Mouse (Mus musculus): ENCODE data around the gene Iqca.

Gene Iqca

DNA sequence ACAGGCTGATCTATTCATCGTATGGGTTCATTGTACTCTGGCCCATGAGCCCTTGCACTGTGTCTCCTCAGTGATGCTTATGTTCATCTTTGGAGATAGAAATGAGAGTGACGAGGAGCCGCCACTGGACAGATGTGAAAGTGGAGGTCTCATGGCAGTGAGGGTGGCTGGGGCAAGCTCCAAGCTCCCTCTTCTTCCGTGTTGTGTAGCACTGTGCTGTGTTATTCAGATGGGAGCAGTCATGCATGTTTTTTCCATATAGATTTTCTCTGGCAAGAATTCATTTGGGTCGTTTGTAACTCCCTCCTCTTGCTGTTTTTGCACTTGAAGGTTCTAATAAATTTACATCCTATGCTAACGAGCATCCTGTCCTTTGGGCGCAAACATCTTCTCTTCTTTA is 21.2 kb downstream of the Iqca start:
- DNase-seq, result no peak

DNA sequence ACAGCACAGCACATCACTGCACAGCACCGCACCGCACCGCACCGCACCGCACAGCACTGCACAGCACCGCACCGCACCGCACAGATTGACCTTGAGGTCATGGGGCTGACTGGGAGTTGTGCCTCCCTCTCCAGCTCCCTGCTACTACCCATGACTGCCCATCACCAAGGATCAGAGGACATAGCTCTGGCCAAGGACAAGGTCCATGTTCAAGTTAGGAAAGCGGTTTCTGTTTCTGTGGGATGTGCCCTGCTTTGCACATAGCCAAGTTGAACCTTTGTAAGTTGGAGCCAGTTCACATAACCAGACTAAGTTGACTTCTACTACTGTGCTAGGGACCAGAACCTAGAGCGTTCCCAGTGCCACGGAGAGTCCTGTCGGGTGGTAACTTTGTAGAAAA is 28.6 kb downstream of the Iqca start:
- DNase-seq, result no peak

DNA sequence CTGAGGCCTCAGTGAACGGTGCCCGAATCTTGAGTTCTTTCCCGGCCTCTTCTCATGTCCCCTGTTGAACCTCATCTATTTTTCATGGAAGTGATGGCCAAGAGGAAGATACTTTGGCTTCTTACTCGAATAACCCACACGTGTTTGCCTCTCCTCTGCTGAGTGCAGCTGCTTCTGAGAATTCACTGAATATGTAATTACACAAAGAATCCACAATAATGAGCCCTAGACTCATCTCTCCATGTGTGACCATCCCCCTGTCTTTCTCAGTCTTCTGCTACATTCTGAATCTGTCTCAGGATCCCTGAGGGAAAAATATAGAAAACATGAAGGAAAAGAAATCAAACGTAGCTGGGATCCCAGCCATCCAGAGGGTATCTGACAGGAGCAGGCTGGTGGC is 32.5 kb downstream of the Iqca start:
- DNase-seq, result no peak

DNA sequence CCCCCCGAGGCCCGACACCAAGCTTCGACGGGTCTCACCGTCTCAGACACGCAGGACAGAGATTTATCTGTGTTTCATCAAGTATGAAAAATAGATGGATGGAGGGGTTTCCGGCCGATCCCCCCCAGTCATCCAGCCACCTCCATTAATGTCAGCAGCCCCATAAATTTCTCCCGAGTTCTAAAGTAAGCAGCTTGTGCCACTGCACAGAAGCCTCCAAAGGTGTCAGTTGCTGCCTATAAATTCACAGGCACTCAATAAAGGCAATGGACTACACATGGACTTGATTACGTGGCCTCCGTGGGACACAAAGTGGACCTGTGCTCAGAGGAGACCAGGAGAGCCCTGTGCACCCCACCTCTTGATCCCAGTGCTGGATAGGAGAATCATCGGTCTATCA is 34.0 kb downstream of the Iqca start:
- no peak for DNase-seq

DNA sequence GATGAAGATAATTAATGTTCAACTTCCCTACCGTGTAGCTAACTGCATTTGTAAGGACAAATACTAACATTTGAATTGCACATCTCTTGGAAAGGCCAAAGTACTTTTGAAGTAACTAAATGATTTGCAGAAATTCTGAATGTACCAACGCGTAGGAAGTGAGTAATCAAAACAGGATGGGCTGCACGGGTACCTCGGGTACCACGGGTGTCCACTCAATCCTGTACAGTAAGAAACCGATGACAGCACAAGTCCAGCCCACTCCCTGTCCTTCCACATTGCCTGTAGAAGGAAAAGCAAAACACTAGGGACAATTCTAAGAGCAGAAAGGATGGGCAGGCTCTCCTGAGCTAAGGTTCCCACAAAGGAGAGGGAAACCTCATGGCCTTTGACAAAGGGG is 36.0 kb downstream of the Iqca start:
- DNase-seq, result no peak

DNA sequence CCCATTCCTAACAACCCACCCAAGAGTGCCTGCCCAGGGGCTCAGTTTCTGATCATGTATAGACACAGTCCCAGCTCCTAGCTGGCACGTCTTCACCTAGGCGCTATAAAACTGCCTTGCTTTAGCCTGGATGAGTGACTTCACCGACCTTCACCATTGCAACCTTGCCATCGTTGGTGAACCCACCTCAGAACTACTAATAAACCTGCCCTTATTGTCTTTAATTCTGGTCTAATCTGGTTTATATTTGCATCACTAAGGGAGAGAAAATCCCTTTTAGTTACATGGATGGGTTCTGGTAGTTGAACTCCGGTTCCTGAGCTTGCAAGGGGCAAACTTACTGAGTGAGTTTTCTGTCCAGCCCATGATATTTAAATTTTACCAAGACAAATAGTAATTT is 38.6 kb downstream of the Iqca start:
- no peak for DNase-seq

DNA sequence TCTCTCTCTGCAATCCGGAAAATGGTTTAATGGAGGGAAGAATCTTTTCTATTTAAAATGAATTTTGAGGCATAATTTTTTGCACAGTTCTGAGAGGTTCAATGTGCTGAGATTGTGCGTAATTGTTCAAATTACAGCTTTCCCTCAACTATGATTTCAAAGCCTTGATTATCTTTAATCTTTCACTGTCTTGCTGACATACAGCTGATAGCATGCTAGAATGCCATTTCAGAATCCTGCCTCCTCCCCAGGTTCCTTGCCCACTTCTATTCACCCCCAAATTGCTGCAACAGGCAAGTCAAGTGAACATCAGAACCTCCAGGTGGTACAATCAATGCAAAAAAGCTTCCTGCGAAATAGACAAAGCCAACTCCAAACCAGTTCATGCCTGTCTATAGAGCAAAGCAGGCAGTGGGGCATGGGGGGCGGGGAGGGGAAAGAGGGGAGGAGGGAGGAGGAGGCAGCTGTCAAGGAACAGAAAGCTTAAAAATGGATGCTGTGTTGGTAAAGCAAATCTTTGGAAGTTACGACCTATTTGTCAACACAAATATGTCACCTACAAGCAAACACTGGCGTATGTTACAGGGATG is 39.5 kb downstream of the Iqca start:
- no peak for DNase-seq

DNA sequence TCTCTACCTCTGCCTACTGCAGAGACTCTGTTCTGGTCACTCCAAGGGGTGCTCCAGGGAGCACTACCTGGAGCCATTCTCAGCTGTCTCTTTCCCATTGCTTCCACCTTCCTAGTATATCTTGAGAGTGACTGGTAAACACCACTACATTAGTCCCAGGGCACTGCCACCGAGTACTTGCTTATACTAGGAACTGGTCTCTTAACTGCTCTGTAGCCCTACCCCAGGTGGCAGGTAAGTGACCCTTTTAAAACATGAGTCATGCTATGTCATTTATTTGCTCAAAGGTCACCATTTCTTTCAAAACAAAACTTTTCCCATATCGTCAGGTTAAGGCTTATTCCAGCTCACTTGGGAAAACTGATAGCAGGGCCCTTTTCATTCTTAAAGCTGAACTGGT is 40.5 kb downstream of the Iqca start:
- DNase-seq, result no peak

DNA sequence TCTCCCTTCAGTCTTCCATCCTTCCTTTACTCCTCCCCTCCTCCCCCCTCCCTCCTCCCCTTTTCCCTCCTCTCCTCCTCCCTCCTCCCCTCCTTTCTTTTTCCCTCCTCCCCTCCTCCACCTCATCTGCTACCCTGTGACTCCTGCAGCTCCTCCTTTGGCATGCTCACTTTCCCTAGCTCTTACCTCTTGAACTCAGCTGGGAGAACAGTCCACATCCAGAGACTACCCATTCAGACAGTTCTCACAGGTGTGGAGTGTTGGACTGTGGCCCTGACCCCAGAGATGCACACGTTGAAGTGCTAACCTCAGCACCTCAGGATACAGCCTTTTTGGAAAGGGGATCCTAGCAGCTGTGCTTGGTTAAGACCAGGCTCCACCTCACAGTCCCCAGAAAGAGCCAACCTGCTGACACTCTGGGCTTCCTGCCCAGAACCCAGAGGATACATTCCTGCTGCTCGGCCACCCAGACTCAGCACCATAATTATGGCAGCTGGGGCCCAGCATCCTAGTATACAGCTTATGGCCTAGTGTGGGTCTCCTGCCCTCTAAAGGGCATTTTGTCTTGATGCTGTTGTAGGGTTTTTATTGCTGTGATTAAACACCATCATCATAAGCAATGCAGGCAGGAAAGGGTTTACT is 41.9 kb downstream of the Iqca start:
- peak; percentile 81 for DNase-seq

DNA sequence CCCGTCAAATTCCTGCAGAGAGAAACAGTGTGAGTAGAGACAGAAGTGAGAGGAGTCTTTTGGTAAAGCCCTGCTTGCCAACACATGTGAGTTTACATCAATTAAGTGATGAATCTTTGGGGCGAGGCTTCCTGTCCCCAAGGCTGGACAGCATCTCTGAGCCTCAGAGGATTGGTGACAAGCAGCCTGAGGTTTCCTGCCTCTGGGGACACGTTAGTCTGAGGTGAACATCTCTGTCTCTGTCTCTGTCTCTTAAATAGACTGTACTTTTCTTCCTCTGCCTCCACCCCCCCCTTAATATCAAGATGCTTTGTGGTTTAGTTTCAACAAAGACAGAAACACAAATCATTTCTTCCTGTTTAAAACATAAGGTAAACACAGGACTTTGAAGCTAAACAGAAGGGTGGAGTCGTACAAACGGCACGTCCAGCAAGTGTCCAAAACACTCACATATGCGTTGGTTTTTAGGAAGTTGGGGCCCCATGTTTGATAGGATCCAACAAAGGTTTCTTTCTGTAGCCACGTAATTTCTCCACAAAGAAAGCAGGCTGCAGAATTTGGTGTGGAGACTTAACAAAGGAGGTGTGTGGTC is 49.2 kb downstream of the Iqca start:
- DNase-seq, result no peak

DNA sequence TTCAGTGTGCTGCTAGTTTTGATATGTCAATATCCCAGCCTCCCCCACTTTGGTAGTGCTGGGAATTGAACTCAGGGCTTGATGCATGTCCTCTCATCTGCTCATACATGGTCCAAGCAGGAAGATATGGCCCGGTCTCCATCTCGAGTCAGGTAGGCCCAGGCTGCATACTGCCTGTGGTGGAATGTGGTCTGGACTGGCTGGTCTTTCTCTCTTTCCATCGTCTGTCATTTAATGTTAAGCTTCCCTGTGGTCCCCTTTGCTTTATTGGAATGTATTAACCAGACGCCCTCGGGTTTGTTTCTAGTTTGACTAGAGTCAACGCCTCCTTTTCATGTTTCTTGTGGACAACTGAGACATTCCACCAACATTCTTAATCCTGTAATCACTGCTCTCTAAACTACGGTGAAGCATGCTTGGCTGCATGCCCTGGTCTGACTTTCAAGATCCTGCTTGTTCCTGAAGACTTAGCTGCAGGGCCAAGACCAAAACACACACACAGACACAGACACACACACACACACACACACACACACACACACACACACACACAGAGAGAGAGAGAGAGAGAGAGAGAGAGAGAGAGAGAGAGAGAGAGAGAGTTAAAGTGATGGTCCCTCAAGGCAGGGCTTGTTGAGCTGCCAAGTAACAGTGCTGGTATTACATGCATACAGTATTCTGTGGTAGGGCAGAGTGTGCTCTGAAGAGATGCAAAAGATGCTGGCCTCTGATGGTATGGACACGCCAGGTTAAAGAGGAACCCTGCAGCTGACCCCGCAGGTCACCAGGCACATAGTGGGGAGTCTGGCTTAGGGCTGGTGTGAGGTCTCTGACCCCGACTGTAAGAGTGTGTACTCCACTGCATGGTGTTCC is 52.6 kb downstream of the Iqca start:
- DNase-seq, result peak; percentile 57

DNA sequence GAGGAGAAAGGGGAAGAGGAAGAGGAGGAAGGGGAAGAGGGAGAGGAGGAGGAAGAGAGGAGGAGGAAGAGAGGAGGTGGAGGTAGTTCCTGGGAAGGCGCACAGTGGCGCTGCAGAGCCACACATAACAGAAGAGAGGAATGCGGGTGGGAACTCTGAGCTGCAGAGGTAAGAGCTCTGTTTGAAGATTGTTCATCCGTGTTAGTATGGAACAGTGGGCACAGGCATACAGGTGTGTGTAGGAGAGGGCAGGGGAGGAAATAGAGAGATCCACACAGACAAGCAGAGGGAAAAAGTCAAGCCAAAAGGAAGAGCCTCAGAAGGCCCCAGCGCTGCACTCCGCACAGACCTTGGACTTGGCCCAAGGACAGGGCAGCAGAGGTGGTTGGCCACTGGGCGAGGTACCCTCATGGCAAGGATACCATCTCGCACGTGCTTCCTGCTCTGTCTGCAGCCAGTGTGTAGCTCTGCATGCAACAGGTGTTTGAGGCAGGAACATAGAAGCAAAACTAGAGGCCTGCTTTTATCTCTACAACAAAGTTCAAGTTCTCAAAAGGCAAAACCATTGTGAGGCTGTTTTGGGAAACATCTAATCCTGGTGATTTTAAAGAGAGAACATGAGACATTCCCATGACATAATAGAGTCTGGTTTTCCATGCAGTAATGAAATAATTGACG is 60.2 kb downstream of the Iqca start:
- DNase-seq, result no peak

DNA sequence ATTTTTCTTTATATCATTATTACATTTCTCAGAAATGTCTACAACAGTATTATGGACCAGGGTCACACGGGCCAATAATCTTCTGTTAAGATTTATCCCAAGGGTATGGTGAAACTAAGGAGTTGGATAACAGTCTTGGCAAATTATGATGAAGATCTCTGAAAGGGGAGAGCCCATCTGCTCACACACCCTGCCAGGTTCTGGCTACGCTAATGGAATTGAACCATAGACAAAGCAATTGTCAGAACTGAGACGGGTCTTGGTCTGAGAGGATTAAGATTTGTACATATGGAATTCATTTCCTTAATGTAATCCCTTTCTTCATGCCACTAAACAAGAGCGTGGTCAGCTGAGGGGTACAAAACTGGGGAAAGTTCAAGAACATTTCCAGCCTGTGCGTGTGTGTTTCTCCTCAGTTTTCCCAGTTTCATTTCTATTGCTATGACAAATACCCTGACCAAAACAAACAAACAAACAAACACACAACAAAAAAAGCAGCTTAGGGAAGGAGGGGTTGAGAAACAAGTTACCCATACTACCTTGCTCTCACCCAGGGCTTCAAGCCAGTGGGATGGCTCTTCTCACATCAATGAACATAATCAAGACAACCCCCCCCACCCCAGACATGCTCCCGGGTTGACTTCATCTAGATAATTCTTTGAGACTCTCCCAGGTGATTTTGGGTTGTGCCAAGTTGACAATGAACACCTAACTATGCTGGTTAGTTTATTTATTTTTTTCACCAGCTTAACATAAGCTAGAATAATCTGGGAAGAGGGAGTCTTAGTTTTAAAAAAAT is 64.8 kb downstream of the Iqca start:
- DNase-seq, result no peak

DNA sequence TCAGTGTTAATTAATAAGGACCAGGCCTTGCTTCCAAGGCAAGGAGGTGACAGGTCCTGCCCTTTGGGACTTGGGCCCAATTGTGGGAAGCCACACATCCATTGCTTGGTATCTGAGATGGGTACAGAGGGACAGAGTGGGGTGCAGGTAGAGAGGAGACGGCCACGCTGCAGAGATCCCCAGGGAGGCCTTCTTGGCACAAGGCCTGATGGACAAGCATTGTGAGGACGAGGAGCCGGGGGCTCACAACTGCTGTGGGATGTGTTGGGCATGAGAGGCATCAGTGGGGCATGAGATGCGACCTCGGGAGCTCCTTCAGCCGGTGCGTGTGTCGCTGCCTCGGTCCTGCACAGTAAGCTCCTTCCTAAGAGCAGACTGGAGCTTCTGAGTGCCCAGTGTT is 66.7 kb downstream of the Iqca start:
- no peak for DNase-seq

DNA sequence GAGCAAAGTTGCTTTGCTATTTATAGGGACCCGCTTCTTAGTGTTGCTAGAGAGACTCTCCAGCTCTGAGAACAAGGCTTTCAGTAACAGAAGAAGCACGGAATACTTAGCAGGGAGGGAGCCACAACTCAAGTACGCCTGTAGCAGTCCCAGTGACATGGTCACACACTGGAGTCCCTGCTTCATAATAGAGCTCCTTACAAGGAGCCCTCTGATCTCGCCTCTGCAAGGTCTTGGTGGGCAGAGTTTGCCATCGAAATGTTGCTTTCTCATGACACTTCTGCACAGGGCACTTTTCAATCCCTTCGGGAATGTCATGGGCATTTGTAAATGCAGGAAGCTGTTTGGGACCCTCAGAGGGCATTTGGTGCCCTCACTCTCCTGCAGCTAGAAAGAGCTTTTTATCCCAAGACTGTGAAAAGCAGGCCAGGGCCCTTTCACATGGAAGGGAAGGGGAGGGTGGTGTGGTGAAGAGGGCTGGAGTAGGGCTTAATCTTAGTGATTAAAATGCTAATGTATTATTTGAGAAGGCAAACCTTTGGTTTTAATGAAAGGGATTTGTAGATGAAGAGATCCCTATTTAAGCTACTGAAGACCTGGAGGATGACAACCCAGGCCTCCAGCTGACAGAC is 67.6 kb downstream of the Iqca start:
- no peak for DNase-seq

DNA sequence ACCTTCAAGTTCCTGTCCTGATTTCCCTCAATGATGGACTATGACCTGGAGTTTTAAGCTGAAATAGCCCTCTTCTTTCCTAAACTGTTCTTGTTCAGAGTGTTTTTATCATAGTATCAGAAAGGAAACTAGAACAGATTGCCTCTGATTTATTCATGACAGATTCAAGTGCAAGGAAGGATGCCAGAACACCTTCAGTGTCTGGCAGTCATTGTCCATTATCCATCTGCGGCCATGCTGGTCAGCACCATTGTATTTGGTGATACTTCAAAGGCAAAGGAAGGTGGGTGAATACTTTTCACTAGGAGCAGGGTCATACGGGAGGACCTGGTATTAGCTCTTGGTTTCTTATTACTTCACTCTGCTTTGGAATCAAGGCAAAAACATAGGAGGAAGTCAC is 76.9 kb downstream of the Iqca start:
- DNase-seq, result no peak

DNA sequence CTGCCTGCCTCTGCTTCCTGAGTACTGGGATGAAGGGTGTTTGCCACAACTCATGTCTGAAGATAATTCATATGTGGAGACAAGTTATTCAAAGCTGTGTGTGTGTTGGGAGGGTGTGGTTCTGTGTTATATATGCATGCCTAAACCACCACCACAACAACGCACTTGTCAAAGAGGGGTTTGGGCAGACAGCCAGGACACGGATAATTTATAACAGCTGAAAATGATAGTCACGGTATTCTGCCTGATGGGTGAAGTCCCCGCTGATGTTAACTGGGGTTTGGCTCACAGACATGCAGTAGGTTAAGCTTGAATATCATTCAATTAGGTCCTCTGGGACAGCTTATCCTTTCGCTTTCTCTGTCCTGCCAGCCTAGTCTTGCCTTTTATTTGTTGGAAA is 78.4 kb downstream of the Iqca start:
- no peak for DNase-seq

DNA sequence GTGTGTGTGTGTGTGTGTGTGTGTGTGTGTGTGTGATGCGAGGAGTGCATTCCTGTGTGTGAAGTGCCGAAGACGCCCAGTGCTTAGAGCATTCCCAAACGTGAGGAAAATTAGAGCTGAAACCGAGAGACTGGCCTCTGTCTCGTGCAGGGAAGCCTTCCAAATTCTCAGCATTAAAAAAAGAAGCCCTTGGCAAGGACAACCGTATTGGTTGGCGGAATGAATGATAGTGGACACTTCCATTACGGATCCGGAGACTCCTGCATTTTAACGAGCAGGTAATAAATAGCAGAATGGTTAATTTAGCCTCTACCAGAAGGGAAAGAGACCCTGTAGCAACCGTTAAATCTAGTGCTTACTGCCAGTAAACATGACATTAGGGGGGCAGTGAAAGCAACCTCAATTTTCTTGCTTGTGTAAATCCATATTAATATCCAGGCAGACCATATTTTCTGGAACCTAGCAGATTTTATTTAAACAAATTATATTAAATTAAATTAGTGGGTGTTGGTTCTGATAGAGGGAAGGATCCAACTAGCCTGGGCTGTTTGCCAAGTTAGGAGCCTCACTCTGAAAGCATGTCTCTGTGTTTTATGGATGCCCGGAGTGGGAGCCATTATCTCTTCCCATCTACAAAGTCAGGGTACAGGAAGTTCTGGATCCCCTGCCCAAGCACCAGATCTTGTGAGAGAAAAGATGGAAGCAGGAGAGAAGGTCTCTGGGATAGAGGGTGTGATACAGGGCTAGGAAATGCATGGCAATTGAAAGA is 81.2 kb downstream of the Iqca start:
- peak; percentile 39 for DNase-seq

DNA sequence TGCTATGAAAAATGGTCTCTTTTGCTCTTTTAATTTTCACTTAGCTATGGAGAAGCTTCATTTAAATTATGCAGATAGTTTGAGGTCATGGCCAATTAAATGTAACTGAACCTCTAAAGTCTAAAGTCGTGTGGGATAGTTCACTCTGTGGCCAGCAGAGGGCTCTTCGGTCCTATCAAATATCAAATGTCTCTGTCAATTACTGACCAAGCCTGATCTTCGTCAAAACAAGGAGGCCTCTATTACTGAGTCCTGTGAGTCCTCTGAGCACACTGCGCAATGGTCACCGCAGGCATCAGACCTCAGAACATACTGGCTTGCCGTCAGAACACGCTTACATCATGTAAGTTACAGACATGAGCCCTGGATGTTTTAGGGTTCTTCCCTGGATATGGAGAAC is 92.6 kb downstream of the Iqca start:
- peak; percentile 76 for DNase-seq

DNA sequence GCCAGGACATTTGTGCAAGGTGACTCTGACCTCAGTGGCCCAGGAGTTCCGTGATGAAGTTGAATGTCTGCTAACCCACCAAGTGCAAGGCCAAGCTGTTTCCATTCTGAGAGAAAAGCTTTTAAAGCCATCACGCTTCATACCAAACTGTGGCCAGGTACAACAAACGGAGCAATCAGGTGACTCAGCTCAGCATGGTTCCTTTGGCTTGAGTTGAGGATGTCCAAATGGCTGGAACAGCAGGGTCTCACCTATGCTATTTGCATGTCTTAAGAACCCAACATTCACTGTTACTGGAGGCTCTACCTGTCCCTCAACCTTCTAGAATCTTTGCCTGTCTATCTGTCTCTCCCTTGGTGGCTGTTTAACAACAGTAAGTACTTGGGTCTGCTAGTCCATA is 93.1 kb downstream of the Iqca start:
- no peak for DNase-seq

DNA sequence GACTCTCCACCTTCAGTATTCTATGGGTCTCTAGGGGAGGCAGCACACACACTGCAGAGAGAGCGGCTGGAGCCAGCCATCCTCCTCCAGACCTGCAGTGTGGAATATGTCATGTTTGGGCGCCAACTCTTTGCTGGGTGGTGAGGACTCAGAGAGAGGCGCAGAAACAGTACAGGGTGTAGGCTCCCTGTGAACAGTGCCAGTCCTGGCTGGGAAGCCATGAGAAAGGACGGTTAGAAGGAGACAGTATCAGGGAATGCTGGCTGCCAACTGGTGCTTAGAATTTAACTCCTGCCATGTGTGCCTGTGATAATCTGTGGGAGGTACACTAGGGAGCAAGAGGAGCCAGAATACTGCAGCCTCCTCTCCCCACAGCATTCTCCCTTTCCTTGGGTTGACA is 98.2 kb downstream of the Iqca start:
- DNase-seq, result no peak
